Mouse (Mus musculus): ENCODE data around the gene Mfsd11.
"Not testable (repeated sequence)": the region's sequence is repeated elsewhere in the genome, so short reads cannot be mapped to it uniquely, and the experiment has no call there.

DNA sequence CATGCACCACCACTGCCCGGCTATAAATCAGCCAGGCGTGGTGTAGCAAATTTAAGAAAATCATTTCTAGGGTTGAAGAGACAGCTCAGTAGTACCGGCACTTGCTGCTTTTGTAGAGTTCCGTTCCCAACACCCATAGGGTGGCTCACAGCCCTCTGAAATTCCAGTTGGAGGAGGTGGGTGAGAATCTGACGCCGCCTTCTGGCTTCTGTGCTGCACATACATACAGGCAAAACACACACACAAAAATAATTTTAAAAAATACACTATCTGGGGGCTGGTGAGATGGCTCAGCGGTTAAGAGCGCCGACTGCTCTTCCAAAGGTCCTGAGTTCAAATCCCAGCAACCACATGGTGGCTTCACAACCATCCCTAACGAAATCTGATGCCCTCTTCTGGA is 28.4 kb upstream of the Mfsd11 start:
- TF ChIP-seq POLR2A (IDR thresholded peaks at IDR 0.05; ENCODE audit: control insufficient read depth in 1 of 2, insufficient read depth in 1 of 2, low read depth in 1 of 2, low read length in 2 of 2, poor library complexity in 1 of 2); EP300 (IDR thresholded peaks at IDR 0.05; ENCODE audit: low read depth in 1 of 2, low read length in 2 of 2); ELF1 (IDR thresholded peaks at IDR 0.05; ENCODE audit: low read depth, low read length); USF1 (IDR thresholded peaks at IDR 0.05; ENCODE audit: low read depth, low read length); SMC3 (IDR thresholded peaks at IDR 0.05; ENCODE audit: low read depth, low read length): not testable (repeated sequence)
